Mouse (Mus musculus): Measurements from ENCODE around the gene Akap8l.

DNA sequence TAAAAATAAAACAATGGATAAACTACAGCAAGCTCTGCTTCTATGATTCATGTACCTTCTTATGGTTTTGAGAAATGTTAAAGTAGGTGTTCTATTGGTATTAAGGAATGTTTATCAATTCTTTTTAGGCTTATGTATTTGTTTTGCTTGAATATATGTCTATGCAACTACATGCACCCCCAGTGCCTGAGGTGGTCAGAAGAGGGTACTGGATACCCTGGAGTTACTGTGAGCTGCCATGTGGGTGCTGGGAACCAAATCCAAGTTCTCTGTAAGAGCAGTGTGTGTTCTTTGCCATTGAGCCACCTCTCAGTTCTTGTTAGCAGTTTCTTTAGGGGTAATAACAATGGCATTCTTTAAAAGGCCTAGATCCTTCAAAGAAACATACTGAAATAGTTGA, 1.3 kb upstream of the Akap8l start:
- TF ChIP-seq CTCF (conservative IDR thresholded peaks at IDR 0.05; ENCODE audit: insufficient read depth, insufficient read length, low read depth, low read length) (no peak), POLR2A (IDR thresholded peaks at IDR 0.05; ENCODE audit: low read depth, low read length) (no peak)
